Mouse (Mus musculus) forebrain, postnatal 0 days (tissue): ENCODE measurements around the gene Gapdh. TPM values are rescaled to one million over a fixed set of nuclear protein-coding genes. Genes with fewer than 3 reads are reported as not detected.

Source experiments
- ATAC-seq: fragments of 200-750 bp; cut with Nextera tagmentation; 2 replicates; pipeline ENCODE4 v1.8.0; 2017; ENCODE audit warnings: mild to moderate bottlenecking, moderate library complexity
- DNase-seq: peaks from one replicate; pipeline ENCODE4 v3.0.0-alpha.2; 2015
- H3K27ac ChIP-seq: fragments of 300-500 bp; sonication (generic); 2 replicates; pipeline ENCODE4 v1.5.1; 2014; ENCODE audit warnings: low read depth, mild to moderate bottlenecking, antibody characterized with exemption, low read length, moderate library complexity, mixed read lengths
- H3K27me3 ChIP-seq: fragments of 300-500 bp; sonication (generic); 2 replicates; pipeline ENCODE4 v1.6.1; 2014; ENCODE audit warnings: mild to moderate bottlenecking, low read length, mixed read lengths; ENCODE audit not compliant: insufficient read depth
- H3K36me3 ChIP-seq: fragments of 300-500 bp; sonication (generic); 2 replicates; pipeline ENCODE4 v1.6.1; 2014; ENCODE audit warnings: mild to moderate bottlenecking, moderate library complexity; ENCODE audit not compliant: insufficient read depth
- H3K4me1 ChIP-seq: fragments of 300-500 bp; sonication (generic); 2 replicates; pipeline ENCODE4 v1.6.1; 2014; ENCODE audit warnings: antibody characterized with exemption; ENCODE audit not compliant: insufficient read depth
- H3K4me2 ChIP-seq: fragments of 300-500 bp; sonication (generic); 2 replicates; pipeline ENCODE4 v1.6.1; 2014; ENCODE audit warnings: low read depth, mild to moderate bottlenecking, moderate library complexity
- H3K4me3 ChIP-seq: fragments of 300-500 bp; sonication (generic); 2 replicates; pipeline ENCODE4 v1.5.1; 2014; ENCODE audit warnings: low read depth, low read length, mixed read lengths
- H3K9ac ChIP-seq: fragments of 300-500 bp; sonication (generic); 2 replicates; pipeline ENCODE4 v1.6.1; 2014; ENCODE audit warnings: mild to moderate bottlenecking
- H3K9me3 ChIP-seq: fragments of 300-500 bp; sonication (generic); 2 replicates; pipeline ENCODE4 v1.6.1; 2016; ENCODE audit warnings: low read length
- CTCF ChIP-seq: sonication (generic); IDR thresholded peaks from 2 replicates; pipeline ENCODE4 v1.5.1; 2016; ENCODE audit warnings: antibody characterized with exemption, control low read depth, low read depth
- WGBS: fragments of 180-500 bp; shearing (Covaris S2); extraction: QIAGEN DNeasy Blood & Tissue Kit; methylation state at CpG from one replicate; pipeline ENCODE4 v1.1.7; 2014; 5-methylcytosine and 5-hydroxymethylcytosine counted together
- polyA plus RNA-seq: library from polyadenylated mRNA; unstranded; fragments of >200 nt; fragmentation: Nextera tagmentation; extraction: Ambion mirVana; gene quantifications from 2 replicates; pipeline ENCODE4 v1.2.1, GENCODE M21; 2015
- total RNA-seq: library from RNA; depleted of rRNA; stranded (reverse); fragments of >200 nt; gene quantifications from 2 replicates; pipeline ENCODE4 v1.2.3, GENCODE M21; 2014

Gapdh gene
- total and polyA plus RNA-seq, 2 experiments from 2014 or later: 1,543 to 2,022 TPM

- H3K27me3 ChIP-seq: no peaks in the 10 kb centered on the region
- 83% methylated on average over 5 of the region's 5 CpGs for WGBS
- H3K4me3 ChIP-seq: no peak overlapping the region
- 0 out of 2 replicates have a peak, but pooled peaks cover 8% of the 10 kb centered on the region for H3K36me3 ChIP-seq
- H3K4me1 ChIP-seq: peaks cover 6% of the 10 kb centered on the region; the same call in 1 of the 2 replicates
- DNase-seq: no peak
- H3K9me3 ChIP-seq: no peaks in the 10 kb centered on the region
- no peak overlapping the region for H3K27ac ChIP-seq
- ATAC-seq: no peak
- H3K4me2 ChIP-seq: no peak overlapping the region
- no peak for TF ChIP-seq CTCF
- H3K9ac ChIP-seq: no peak overlapping the region
Observed at GRCm38 (mm10) chr6:125197166-125197565, 30.9 kb upstream of the Gapdh start.

- DNase-seq (no peak), ATAC-seq (no peak)
- TF ChIP-seq CTCF: no peak
- Histone ChIP-seq H3K4me1 (peaks cover 6% of the 10 kb centered on the region; the same call in 1 of the 2 replicates), H3K36me3 (0 out of 2 replicates have a peak, but pooled peaks cover 8% of the 10 kb centered on the region), H3K4me3 (no peak overlapping the region), H3K4me2 (no peak overlapping the region), H3K9me3 (no peaks in the 10 kb centered on the region), H3K27me3 (no peaks in the 10 kb centered on the region), H3K9ac (no peak overlapping the region), H3K27ac (no peak overlapping the region)
- 46% methylated on average over 3 of the region's 3 CpGs for WGBS
Observed at GRCm38 (mm10) chr6:125196301-125196700, 30.0 kb upstream of the Gapdh start.

- no peak for ATAC-seq
- H3K4me2 ChIP-seq: no peak overlapping the region
- DNase-seq: no peak
- no peak overlapping the region for H3K9ac ChIP-seq
- H3K27me3 ChIP-seq: no peaks in the 10 kb centered on the region
- TF ChIP-seq CTCF: no peak
- no peak overlapping the region for H3K4me3 ChIP-seq
- 0 out of 2 replicates have a peak, but pooled peaks cover 8% of the 10 kb centered on the region for H3K36me3 ChIP-seq
- 46% methylated on average over 1 of the region's 1 CpGs for WGBS
- H3K27ac ChIP-seq: no peak overlapping the region
- H3K4me1 ChIP-seq: peaks cover 8% of the 10 kb centered on the region; the same call in 1 of the 2 replicates
- H3K9me3 ChIP-seq: no peaks in the 10 kb centered on the region
Observed at GRCm38 (mm10) chr6:125195541-125196075, 29.3 kb upstream of the Gapdh start.

- no peak overlapping the region for H3K9ac ChIP-seq
- ATAC-seq (no peak), DNase-seq (no peak)
- H3K4me2 ChIP-seq: no peak overlapping the region
- no peak overlapping the region for H3K4me3 ChIP-seq
- WGBS: 81% methylated on average over 7 of the region's 7 CpGs
- H3K27me3 ChIP-seq: no peaks in the 10 kb centered on the region
- H3K9me3 ChIP-seq: no peaks in the 10 kb centered on the region
- peaks cover 8% of the 10 kb centered on the region; the same call in 1 of the 2 replicates for H3K4me1 ChIP-seq
- H3K27ac ChIP-seq: no peak overlapping the region
- H3K36me3 ChIP-seq: 0 out of 2 replicates have a peak, but pooled peaks cover 12% of the 10 kb centered on the region
- TF ChIP-seq CTCF: no peak
Observed at GRCm38 (mm10) chr6:125193390-125193789, 27.1 kb upstream of the Gapdh start.

- WGBS: 47% methylated on average over 5 of the region's 5 CpGs
- no peak for ATAC-seq
- Histone ChIP-seq H3K9me3 (no peaks in the 10 kb centered on the region), H3K4me1 (peaks cover 8% of the 10 kb centered on the region; the same call in 1 of the 2 replicates), H3K4me3 (peak overlapping the region; percentile 56), H3K36me3 (0 out of 2 replicates have a peak, but pooled peaks cover 13% of the 10 kb centered on the region), H3K27me3 (no peaks in the 10 kb centered on the region), H3K4me2 (peak overlapping the region; percentile 71), H3K27ac (peak overlapping the region; percentile 96), H3K9ac (peak overlapping the region; percentile 62)
- no peak for TF ChIP-seq CTCF
- no peak for DNase-seq
Observed at GRCm38 (mm10) chr6:125192841-125193240, 26.6 kb upstream of the Gapdh start.

- Histone ChIP-seq H3K27me3 (no peaks in the 10 kb centered on the region), H3K27ac (peak overlapping the region; percentile 96), H3K4me3 (peak overlapping the region; percentile 56), H3K9ac (peak overlapping the region; percentile 62), H3K9me3 (no peaks in the 10 kb centered on the region), H3K4me2 (peak overlapping the region; percentile 71), H3K36me3 (peaks cover 20% of the 10 kb centered on the region; the same call in 1 of the 2 replicates), H3K4me1 (peaks cover 8% of the 10 kb centered on the region; the same call in 1 of the 2 replicates)
- TF ChIP-seq CTCF: no peak
- WGBS: 1% methylated on average over 34 of the region's 34 CpGs
- ATAC-seq: peak; percentile 91
- DNase-seq: peak; percentile 94
Observed at GRCm38 (mm10) chr6:125192016-125192714, 25.9 kb upstream of the Gapdh start.
